Mouse (Mus musculus) urinary bladder, adult 2 months (tissue): ENCODE data around the gene Prph2. TPM values are rescaled to one million over a fixed set of nuclear protein-coding genes. Genes with fewer than 3 reads are reported as not detected.

Experiments
- DNase-seq: peaks from one replicate; pipeline ENCODE4 v3.0.0; 2022; ENCODE audit warnings: low spot score
- polyA plus RNA-seq: library from polyadenylated mRNA; depleted of rRNA; stranded (reverse); fragments of >200 nt; gene quantifications from 2 replicates; pipeline ENCODE4 v1.2.3, GENCODE M21; 2012

Prph2 gene
- polyA plus RNA-seq, 1 experiment: not detected

DNA sequence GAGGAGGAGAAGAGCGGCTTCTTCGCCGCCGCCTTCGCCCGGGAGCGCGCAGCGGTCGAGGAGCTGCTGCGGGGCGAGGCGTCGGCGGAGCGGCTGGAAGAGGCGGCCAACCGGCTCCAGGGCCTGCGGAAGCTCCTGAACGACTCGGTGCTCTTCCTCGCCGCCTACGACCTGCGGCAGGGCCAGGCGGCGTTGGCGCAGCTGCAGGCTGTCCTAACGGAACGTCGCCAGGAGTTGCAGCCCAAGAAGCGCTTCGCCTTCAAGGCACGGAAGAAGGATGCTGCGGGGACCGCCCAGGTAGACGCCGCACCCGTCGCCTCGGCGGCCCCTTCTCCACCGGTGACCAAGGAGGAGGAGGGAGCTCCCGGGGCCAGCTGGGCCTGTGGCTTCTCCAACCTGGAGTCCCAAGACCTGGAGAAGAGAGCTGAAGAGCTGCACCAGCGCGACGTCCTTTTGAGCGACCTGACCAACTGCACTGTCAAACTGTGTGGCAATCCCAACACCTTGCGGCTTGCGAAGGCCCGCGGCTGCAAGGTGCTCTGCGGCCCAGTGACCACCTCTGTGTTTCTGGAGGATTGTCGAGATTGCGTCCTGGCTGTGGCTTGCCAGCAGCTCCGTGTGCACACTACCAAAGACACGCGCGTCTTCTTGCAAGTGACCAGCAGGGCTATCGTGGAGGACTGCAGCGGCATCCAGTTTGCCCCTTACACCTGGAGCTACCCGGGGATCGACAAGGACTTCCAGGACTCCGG is 19.2 kb upstream of the Prph2 start:
- no peak for DNase-seq

DNA sequence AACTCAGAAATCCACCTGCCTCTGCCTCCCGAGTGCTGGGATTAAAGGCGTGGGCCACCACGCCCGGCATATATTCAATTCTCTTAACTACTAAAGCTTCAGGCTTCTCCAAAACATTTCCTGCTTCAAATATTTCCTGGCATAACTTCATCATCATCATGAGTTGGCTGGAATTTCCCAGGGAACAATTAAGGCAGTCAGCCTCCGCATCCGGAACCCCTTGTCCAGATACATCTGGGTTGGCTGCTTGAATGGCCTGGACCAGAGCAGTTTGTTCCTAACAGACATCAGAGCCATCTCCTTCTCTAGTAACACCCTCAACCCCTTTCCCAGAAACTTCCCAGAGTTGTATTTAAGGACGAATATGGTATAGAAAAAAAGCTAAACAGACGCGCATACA is 14.8 kb upstream of the Prph2 start:
- DNase-seq: no peak

DNA sequence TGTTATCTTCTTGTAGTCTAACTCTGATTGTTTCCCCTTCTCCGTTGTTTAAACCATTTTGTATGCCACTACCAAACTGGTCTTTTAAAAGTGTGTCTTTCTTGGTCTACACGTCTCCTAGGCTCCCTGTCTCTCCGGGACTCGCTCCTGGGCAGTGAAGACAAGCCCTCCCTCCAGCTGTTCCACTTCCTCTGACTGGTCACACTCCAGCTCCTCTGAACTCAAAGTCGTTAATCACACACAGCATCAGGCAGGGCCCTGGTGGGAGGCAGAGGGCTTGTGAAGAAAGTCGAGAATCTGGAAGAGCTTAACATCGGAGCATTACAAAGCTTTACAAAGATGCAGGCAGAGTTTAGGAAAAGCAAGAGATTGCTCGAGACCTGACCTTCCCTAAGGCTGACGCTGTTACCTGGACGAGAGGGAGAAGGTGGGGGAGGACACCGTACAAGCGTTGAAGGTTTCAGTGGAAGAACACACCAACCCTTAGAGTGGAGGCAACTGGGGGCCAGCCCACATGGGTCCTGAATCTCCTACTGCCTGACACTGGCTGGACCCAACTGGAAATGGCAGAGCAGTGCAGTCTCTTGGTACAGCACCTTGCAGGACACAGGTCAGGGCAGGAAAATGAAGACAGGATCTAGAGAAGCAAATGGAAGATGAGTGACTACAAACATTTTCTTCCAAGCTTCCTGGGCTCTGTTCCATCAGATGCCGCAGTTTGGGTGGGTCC is 12.9 kb upstream of the Prph2 start:
- DNase-seq: no peak

DNA sequence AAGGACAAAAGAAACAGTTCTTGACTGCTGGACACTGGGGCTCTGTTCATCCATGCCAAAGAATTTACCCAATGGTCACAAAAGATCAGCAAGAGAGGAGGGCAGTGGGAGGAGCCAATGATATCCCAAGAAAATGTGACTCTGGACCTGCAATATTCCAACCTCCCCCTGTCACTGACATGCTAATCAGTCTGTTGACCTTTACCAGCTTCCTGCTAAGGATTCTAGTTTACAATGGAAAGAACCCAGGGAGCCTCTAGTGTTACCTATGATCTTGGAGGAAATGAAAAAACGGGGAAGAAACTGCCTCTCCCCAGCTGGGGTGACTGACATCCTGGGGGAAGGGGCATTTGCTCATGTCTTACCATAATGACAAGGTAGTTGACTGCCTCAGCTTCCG is 9.3 kb upstream of the Prph2 start:
- DNase-seq: no peak

DNA sequence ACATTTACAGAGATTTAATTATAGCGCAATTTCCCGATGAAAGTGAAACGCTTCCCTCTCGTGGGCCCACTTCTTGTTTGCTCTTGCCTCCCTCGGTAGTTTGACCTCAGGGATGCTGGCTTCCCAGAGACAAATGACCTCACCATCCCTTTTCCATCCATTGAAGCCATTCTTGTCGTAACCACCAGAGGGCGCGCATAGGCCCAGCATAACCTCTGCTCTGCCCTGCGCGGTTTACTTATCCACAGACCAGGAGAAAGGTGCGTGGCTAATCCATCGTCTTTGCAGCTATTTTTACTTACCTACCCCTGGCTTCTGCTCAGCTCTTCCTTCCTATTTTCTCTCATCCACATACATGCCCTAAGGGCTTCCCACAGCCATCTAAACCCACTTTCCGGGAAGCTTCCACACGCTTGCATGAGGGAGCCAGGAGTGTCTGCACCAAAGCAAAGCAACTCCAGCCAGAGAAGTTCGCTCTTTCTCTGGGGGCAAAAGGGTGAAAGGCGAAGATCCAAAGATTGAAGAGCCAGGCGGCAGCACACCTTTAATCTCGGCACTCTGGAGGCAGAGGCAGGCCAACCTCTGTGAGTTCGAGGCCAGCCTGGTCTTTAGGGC is 6.3 kb upstream of the Prph2 start:
- no peak for DNase-seq

DNA sequence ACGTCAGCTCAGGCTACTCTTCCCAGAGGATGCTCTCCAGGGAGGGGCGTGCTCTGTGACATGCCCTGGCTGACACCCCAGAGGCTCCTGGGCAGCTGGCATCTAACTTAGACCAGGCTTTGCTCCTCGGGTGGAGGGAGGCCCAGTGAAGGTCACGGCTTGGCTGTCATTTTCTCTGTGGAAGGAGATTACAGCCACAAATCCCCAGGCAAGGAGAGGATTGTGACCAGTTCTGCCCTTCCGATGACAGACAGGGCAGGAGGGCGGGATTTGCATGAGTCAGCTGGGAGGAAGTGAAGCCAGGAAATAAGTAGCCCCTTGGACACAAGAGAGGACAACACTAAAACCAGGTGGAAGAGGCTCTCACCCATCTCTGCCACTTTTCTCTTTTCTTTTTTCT is 2.1 kb downstream of the Prph2 start:
- no peak for DNase-seq

DNA sequence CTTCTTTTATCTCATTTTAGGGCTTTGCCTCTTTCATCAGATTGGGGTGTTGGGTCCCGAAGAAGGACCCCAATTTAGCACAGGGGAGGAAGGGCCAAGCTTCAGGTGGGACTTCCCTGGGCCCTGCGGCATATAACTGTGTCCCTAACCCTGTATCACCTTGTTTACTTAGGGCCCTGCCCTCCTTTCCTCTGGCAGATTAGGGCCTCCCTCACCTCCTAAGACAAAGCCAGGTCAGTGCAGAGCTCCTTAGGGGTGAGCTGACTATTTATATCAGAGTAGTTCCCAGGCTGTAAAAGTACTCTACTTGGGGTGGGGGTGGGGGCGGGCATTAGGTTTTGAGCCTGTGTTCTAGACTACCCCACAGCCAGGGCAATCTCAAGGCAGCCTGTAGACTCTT is 4.9 kb downstream of the Prph2 start:
- DNase-seq: no peak

DNA sequence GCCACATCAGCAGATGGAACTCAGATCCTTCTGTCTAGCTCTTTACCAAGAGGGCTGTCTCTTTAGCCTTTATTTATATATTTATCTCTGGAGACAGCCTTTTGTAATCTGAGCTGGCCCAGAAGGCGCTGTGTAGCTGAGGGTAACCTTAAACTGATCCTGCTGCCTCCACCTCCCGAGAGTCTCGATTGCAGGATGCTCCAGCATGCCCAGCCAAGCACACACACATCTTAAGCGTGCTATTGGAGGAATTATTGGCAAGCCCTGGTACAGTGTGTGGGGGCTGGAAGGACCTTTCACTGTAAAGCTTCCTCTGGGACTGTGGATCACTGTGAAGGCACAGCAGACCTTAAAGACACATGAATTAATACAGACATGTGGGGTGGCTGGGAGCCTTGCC is 8.7 kb downstream of the Prph2 start:
- DNase-seq: no peak

DNA sequence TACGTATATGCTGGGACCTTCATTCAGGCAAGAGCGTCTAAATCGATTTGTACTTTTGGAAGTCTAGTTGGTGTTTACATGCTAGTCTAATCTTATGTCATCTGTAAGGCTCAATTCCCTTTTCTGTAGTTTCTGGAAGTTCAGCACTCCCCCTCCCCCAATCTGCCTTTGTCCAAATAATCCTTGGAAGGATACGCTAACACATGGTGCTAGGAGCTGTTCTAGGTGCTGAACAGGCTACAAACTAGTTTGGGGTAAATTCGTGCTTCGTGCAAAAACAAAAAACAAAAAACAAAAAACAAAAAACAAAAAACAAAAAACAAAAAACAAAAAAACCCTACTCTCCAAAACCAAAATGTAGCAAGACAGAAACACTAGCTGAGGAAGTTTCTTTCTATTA is 10.6 kb downstream of the Prph2 start:
- no peak for DNase-seq

DNA sequence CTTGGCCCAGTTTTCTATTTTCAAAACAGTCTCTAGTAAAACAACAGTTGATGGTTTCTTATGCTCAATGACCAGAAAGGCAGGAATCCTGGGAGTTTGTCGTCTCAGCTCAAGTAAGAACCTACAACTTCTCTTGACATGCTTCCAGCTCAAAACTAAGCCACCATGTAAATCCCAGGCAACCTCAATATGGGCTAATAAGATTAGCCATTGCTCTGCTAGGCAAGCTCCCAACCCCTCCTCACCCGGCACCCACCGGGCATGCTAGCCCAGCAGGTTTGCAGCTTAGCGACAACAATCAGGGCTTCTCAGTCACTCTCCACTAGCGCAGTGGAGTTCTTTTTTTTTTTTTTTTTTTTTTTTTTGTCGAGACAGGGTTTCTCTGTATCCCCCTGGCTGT is 15.9 kb downstream of the Prph2 start:
- DNase-seq: no peak

DNA sequence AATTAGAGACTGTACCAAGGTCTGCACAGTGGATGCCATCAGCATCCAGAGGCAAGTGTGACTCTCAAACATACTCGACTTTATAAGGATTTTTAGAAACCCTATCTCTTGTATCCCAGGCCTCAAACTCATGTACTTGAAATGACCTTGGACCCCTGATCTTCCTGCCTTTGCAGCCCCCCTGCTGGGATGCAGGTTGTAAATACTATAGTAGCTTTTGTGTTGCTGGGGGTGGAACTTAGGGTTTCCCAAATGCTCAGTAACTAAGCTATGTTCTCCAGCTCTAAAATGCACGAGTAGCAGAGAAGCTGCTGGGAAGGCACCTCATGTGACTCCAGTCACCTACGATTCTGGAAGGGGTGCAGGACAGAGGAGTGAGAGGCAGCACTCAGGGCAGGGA is 16.7 kb downstream of the Prph2 start:
- DNase-seq: no peak

DNA sequence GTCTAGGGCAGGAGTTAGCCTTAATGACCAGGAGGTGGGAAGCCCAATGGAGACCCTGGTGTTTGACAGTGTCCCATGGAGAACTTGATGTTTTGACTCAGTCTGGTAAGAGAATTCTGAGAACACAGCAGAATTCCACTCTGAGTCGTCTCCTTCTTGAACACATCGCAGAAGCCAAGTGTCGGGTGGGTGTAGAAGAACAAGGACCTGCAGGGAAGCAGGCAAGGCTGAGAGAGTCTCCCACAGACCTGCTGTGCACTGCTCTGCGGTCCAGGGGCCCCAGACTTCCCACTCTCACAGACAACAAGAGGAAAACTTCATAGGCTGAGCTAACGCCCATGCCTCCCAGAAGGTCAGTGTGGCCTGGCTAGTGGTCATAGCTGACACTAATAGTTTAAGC is 17.5 kb downstream of the Prph2 start:
- DNase-seq: no peak

DNA sequence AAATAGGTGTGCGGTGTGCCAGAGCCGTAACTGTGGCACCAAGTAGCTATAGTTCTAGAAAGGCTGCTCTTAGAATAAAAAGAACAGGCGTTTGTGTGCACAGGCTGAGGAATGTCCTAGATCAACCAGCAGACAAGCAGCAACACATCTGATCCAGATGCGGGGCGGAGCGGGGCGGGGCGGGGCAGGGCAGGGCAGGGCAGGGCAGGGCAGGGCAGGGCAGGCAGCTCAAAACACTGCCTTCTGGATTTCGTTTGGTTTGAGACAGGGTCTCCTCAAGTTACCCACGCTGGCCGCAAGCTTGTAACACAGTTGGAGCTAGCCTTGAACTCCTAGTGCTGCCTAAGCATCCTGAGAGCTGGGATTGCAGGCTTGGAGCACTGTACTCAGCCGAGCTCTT is 19.0 kb downstream of the Prph2 start:
- DNase-seq: no peak

DNA sequence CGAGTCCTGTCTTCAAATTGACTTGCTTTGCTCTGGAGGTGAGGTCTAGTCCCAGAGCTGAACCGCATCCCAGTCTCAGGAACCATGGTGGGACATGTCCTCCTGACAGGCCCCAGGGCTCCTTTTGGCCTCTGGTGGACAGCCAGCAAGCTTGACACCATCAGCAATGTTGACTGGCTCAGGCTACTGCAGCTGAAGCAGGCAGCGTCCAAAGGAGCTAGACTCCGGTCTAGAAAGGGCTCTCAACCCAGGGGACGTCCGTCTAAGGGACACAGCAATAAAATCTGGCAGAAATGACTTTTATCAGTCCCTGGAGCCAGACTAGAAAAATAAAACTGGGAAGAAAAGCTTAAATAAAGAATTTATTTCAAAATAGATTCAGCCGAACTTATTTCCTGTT is 19.6 kb downstream of the Prph2 start:
- DNase-seq: no peak

DNA sequence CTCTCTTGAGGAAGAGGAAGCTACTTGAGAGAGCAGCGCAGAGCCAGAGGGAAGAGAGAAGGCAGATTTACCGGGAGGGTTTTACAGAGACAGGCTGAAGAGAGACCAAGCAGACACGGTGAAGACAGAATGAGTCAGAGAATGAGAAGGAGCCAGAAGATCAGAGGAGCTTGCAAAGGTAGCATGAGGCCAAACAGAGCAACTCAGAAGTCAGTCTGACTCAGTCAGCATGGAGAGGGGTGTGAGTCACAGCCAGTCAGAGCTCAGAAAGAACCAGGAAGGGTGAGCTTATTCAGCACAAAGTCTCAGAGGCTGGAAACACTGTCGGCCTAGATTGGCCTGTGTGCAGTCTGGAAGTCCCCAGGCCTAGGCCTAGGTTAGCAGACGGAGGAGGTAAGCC is 22.7 kb downstream of the Prph2 start:
- DNase-seq: no peak

DNA sequence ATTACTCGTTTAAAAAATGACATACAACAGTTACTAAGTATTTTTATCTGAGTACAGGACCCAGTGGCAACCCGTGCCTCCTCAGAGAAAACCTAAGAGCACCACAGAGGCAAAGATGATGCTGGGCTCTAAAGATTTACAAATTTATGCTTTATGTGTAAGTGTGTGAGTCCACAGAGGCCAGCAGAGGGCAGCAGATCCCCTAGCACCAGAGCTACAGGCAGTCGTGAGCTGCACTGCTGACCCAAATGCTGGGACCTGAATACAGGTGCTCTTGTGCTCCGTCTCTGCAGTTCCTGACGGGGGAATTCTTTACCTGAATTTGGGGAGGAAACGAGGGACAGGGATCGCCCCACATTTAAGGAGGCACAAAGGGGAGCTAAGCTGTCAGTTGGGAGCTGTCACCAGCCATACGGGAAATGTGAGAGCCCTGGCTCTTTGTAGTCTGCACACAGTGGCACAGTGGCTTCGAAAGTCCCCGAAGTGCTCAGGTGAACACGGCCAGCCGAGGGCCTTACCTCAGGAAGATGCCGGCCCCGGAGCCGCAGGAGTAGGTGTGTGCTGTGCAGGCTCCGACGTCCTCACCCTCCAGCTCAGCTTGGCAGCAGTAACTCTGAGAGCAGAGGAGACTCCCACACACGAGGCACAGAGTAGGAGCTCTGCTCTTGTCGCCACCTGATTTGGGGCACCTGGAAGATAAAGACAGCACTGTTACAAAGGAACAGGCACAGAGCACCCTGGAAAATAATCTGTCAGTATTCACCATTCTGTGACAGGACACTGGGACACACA is 23.5 kb downstream of the Prph2 start:
- no peak for DNase-seq

DNA sequence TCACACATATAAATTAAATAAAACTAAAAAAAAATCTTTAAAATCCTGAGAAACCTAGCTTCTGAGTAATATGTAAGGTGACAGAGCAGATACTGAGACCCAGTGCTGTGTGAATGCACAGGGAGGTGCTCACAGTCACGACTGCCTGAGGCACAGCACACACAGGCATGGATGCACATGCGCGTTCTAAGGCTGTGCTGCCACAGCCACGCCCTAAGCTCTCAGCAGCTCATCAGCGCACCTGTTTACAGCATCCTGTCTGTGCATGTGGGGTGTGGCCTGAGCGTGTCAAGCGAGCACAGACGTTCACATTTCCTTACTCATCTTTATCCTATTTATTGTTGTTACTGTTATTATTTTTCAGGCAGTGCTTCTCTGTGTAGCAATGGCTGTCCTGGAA is 30.2 kb downstream of the Prph2 start:
- DNase-seq: no peak

DNA sequence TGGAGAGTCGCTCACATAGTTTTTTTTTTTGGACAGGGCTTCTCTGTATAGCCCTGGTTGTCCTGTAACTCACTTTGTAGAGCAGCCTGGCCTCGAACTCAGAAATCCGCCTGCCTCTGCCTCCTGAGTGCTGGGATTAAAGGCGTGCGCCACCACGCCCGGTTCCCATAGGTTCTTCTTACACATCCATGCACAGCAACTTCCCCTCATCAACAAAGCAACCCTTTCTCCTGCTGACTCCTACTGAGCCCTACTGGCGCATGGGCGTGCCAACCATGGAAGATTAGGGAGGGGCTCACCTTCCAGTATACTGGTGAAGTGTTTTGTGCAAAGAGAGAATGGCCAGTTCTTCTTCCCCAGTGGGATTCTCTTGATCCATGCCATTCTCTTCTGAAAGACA is 32.2 kb downstream of the Prph2 start:
- DNase-seq: no peak

DNA sequence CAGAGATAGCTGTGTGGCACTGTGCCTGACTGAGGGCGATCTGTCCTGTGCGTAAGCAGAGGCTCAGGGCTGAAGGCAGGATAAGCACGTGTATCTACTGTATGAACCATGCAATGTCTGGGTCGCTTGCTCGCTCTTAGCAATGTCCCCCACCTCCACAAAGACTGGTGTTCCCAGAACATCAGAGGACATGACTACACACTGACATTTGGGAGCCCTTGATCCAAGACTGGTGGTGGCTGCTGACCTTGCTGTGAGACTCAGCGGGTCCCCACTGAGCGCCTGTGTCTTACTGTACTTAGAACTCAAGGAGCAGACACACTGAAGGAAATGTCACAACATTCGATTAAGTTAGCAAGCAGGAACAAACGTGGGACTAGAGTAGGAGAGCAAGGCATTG is 36.0 kb downstream of the Prph2 start:
- DNase-seq: no peak

DNA sequence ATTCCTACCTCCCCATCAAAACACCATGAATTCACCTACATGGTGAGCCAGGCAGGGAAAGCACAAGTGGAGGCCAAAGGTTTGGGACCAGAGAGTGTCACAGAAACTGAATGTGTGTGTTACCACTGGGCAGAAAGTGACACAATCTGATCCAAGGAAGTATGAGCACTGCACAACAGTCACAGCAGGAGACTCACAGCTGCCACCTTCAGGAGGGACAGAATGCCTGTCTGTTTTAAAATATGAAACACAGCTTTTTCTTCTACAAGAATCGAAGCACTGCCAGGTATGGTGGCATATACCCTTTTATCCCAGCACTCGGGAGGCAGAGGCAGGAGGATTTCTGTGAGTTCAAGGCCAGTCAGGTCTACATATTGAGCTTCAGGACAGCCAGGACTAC is 47.8 kb downstream of the Prph2 start:
- DNase-seq: no peak

DNA sequence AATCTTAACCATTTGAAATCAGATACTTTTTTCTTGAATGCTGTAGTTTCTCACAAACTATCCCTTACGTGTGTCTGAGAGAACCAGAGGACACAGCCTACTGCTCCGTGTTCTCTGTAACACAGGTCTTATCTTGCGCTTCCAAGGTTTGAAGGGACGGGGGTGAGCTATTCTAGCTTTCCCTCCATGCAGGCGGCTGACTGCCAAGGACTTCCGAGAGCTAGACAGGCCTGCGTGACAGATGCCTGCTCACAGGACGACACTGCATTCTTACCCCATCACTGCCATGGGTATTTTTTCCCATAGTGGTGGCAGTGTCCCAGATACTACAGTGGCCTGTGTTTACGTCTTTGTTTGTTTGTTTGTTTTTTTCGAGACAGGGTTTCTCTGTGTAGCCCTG is 50.0 kb downstream of the Prph2 start:
- DNase-seq: no peak

DNA sequence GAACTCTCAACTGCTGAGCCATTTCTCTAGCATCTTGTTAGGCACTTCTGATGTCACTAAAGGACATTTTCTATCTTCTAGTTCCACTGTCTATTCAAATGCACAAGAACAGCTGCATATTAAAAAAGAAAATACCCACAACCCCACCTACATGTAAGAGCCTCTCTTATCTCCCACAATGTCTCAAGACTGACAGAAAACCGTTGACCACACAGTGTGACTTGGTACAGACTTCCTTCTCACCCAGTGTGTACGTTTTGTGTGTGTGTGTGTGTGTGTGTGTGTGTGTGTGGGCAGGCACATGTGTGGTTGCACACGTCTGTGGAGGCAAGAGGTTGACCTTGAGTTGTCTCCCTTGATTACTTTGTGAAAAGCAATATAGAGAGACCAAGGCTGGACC is 51.9 kb downstream of the Prph2 start:
- no peak for DNase-seq

DNA sequence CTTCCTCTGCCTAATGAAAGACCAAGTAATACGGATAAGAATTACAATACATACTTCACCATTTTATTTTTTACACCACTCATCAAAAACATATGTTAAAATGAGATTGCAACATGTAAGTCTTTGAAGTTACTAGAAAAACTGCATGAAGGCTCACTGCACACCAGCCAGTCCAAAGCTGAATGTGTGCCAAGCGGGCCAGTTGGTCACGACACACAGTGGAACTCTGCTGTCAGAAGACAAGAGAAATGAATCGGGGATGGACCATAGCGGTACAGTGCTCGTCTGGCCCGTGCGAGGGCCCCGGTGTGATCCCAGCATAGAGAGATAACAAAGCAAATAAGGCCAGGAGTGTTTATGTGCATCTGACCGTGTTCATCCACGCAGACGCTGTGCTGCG is 52.9 kb downstream of the Prph2 start:
- no peak for DNase-seq
